Mouse (Mus musculus) neural tube, embryonic 15.5 days (tissue): ENCODE measurements around the gene Zbtb21. TPM values are rescaled to one million over a fixed set of nuclear protein-coding genes. Genes with fewer than 3 reads are reported as not detected.

Experiments
- ATAC-seq: fragments of 200-750 bp; cut with Nextera tagmentation; 2 replicates; pipeline ENCODE4 v1.8.0; 2017; ENCODE audit warnings: mild to moderate bottlenecking, moderate TSS enrichment, moderate library complexity; ENCODE audit not compliant: low FRiP score
- H3K27ac ChIP-seq: fragments of 300-500 bp; sonication (generic); replicated peaks from 2 replicates; pipeline ENCODE4 v1.5.1; 2015; ENCODE audit warnings: mild to moderate bottlenecking, inconsistent platforms
- H3K27me3 ChIP-seq: fragments of 300-500 bp; sonication (generic); replicated peaks from 2 replicates; pipeline ENCODE4 v1.6.1; 2015; ENCODE audit warnings: inconsistent platforms
- H3K36me3 ChIP-seq: fragments of 300-500 bp; sonication (generic); 2 replicates; pipeline ENCODE4 v1.6.1; 2015; ENCODE audit warnings: inconsistent platforms
- H3K4me1 ChIP-seq: fragments of 300-500 bp; sonication (generic); 2 replicates; pipeline ENCODE4 v1.6.1; 2015; ENCODE audit warnings: inconsistent platforms
- H3K4me2 ChIP-seq: fragments of 300-500 bp; sonication (generic); 2 replicates; pipeline ENCODE4 v1.6.1; 2015; ENCODE audit warnings: inconsistent platforms, mild to moderate bottlenecking, moderate library complexity
- H3K4me3 ChIP-seq: fragments of 300-500 bp; sonication (generic); replicated peaks from 2 replicates; pipeline ENCODE4 v1.5.1; 2015; ENCODE audit warnings: mild to moderate bottlenecking, inconsistent platforms
- H3K9ac ChIP-seq: fragments of 300-500 bp; sonication (generic); replicated peaks from 2 replicates; pipeline ENCODE4 v1.6.1; 2015; ENCODE audit warnings: mild to moderate bottlenecking, inconsistent platforms
- H3K9me3 ChIP-seq: fragments of 300-500 bp; sonication (generic); replicated peaks from 2 replicates; pipeline ENCODE4 v1.6.1; 2016; ENCODE audit warnings: inconsistent platforms
- WGBS: fragments of 180-500 bp; shearing (Covaris S2); methylation state at CpG from one replicate; pipeline ENCODE4 v1.1.7; 2015; ENCODE audit warnings: mixed read lengths; 5-methylcytosine and 5-hydroxymethylcytosine counted together
- polyA plus RNA-seq: library from polyadenylated mRNA; unstranded; fragments of >200 nt; fragmentation: Nextera tagmentation; extraction: Ambion mirVana; gene quantifications from 2 replicates; pipeline ENCODE4 v1.2.1, GENCODE M21; 2015

The Zbtb21 gene
- polyA plus RNA-seq, 1 experiment from 2014 or later = 12.3 TPM

GRCm38 (mm10) chr16:97912873-97913272, 49.5 kb downstream of the Zbtb21 start:
- Histone ChIP-seq H3K4me3 (no peak overlapping the region), H3K9me3 (no peaks in the 10 kb centered on the region), H3K4me1 (no peaks in the 10 kb centered on the region), H3K9ac (no peak overlapping the region), H3K4me2 (no peak overlapping the region), H3K36me3 (no peaks in the 10 kb centered on the region), H3K27ac (no peak overlapping the region), H3K27me3 (no peaks in the 10 kb centered on the region)
- no peak for ATAC-seq

DNA sequence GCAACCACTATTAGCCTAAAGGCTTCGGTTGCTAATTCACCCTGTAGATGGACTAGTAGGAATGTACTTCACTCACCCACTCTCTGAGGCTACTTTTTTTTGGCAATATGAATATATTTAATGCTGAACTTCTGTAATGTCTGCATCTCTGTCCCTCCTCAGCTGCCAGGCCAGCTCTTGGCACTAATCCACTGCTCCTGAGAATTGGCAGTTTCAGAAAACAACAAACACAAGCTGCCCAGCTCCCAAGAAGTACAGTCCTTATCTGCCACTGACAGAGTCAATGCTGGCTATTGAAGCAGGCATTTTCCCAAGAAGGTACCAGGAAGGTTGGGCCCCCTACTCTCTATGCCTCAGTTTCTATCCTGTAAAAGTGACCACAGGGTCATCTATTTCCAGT, 53.1 kb downstream of the Zbtb21 start:
- WGBS = 88% methylated on average over 1 of the region's 1 CpGs
- H3K36me3 ChIP-seq = no peaks in the 10 kb centered on the region

DNA sequence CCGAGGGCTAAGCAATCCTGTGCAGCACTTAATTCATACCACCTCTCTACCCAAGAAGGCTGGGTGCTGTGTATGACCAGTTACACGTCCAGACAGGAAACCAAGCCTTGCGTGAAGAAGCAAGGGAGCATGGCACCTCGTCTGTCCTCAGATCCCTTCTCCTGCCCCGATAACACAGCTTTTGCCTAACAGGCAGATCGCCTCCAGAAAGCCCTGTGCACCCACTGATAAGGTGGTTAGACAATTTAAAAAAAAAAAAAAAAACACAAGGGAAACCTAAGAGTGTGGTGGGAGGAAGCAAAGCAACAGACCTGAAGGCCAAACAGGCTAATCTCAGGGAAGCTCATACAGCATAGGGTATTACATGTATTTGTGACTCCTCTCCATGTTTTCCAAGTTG, 54.9 kb downstream of the Zbtb21 start:
- no peaks in the 10 kb centered on the region for H3K36me3 ChIP-seq
- H3K9me3 ChIP-seq = no peaks in the 10 kb centered on the region
- no peak overlapping the region for H3K4me3 ChIP-seq
- H3K9ac ChIP-seq = no peak overlapping the region
- no peak overlapping the region for H3K27ac ChIP-seq
- H3K4me1 ChIP-seq = no peaks in the 10 kb centered on the region
- no peak overlapping the region for H3K4me2 ChIP-seq
- no peaks in the 10 kb centered on the region for H3K27me3 ChIP-seq
- 87% methylated on average over 6 of the region's 6 CpGs for WGBS
- no peak for ATAC-seq

More for the DNA sequence above, 53.1 kb downstream of the Zbtb21 start:
- H3K27me3 ChIP-seq = no peaks in the 10 kb centered on the region
- no peak overlapping the region for H3K4me2 ChIP-seq
- no peak overlapping the region for H3K27ac ChIP-seq
- no peak for ATAC-seq
- no peaks in the 10 kb centered on the region for H3K9me3 ChIP-seq
- no peak overlapping the region for H3K9ac ChIP-seq
- no peak overlapping the region for H3K4me3 ChIP-seq
- H3K4me1 ChIP-seq = no peaks in the 10 kb centered on the region

- H3K9me3 ChIP-seq = no peaks in the 10 kb centered on the region
- H3K27me3 ChIP-seq = no peaks in the 10 kb centered on the region
- H3K36me3 ChIP-seq = no peaks in the 10 kb centered on the region
- no peaks in the 10 kb centered on the region for H3K4me1 ChIP-seq
- no peak overlapping the region for H3K9ac ChIP-seq
- ATAC-seq = no peak
- H3K4me3 ChIP-seq = no peak overlapping the region
- H3K4me2 ChIP-seq = no peak overlapping the region
- no peak overlapping the region for H3K27ac ChIP-seq
Observed at GRCm38 (mm10) chr16:97906337-97906736, 56.1 kb downstream of the Zbtb21 start.

DNA sequence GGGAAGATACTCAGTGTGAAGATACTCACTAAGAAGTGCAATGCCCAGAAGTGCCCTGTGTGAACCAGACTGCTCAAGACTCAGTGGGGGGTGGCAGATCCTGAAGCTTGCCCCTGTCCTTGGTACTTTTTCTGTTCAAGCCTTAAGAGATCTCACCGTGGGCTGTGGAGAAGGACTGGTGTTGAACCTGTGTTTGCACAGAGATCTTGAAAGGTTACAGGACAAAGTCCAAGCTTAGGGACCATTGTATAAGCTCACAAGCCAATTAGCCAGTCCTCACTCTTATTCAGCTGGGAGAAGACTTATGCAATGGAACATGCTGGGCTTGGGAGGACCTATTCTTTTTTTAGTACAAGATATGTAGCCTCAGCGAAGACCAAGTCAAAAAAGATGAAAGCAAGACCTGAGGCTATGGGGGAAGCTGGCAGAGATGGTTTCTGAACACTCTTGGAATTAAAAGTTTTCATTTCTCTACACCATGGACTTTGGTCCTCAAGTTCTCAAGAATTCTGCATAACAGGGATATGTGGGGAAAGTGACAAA, 56.9 kb downstream of the Zbtb21 start:
- H3K36me3 ChIP-seq = no peaks in the 10 kb centered on the region
- H3K4me3 ChIP-seq = no peak overlapping the region
- H3K9me3 ChIP-seq = no peaks in the 10 kb centered on the region
- ATAC-seq = no peak
- no peaks in the 10 kb centered on the region for H3K4me1 ChIP-seq
- no peak overlapping the region for H3K9ac ChIP-seq
- no peaks in the 10 kb centered on the region for H3K27me3 ChIP-seq
- 86% methylated on average over 2 of the region's 2 CpGs for WGBS
- no peak overlapping the region for H3K27ac ChIP-seq
- no peak overlapping the region for H3K4me2 ChIP-seq

GRCm38 (mm10) chr16:97904035-97904434, 58.4 kb downstream of the Zbtb21 start:
- no peak for ATAC-seq
- Histone ChIP-seq H3K4me3 (no peak overlapping the region), H3K9ac (no peak overlapping the region), H3K4me2 (no peak overlapping the region), H3K27ac (no peak overlapping the region), H3K27me3 (no peaks in the 10 kb centered on the region), H3K4me1 (no peaks in the 10 kb centered on the region), H3K9me3 (no peaks in the 10 kb centered on the region), H3K36me3 (no peaks in the 10 kb centered on the region)
- WGBS = 91% methylated on average over 3 of the region's 3 CpGs

- no peak overlapping the region for H3K4me3 ChIP-seq
- H3K27me3 ChIP-seq = no peaks in the 10 kb centered on the region
- H3K9ac ChIP-seq = no peak overlapping the region
- no peaks in the 10 kb centered on the region for H3K4me1 ChIP-seq
- no peaks in the 10 kb centered on the region for H3K9me3 ChIP-seq
- ATAC-seq = no peak
- H3K4me2 ChIP-seq = no peak overlapping the region
- WGBS = 75% methylated on average over 5 of the region's 5 CpGs
- no peaks in the 10 kb centered on the region for H3K36me3 ChIP-seq
- no peak overlapping the region for H3K27ac ChIP-seq
Observed at GRCm38 (mm10) chr16:97897346-97898024, 64.9 kb downstream of the Zbtb21 start.

Other genes with a start within 250 kb of the Zbtb21 start
- 0.27 and 3.4 TPM in 2 replicates for gene Ripk4, start 198.8 kb downstream of the Zbtb21 start, polyA plus RNA-seq
- gene Prdm15, start 110.8 kb downstream of the Zbtb21 start, polyA plus RNA-seq = 9.4 and 10.1 TPM in 2 replicates
- 18.4 and 20.6 TPM in 2 replicates for gene C2cd2, start within 50 bp of the Zbtb21 start, polyA plus RNA-seq
- gene B230307C23Rik, start 34.7 kb upstream of the Zbtb21 start, polyA plus RNA-seq = 17.7 and 20.1 TPM in 2 replicates
- gene A630089N07Rik, start 119.8 kb upstream of the Zbtb21 start, polyA plus RNA-seq = 12.6 and 15.5 TPM in 2 replicates